Mouse (Mus musculus) cerebellum, adult (tissue): ENCODE measurements around the gene Gm20908.
"Not testable (repeated sequence)": the region's sequence is repeated elsewhere in the genome, so short reads cannot be mapped to it uniquely, and the experiment has no call there.

Experiments
- ATAC-seq: cut with Nextera tagmentation; 2 replicates; pipeline ENCODE4 v1.9.2; 2017; ENCODE audit warnings: mild to moderate bottlenecking, moderate library complexity, mixed read lengths; ENCODE audit not compliant: insufficient number of reproducible peaks, low FRiP score, low TSS enrichment

Gm20908 gene

GRCm38 (mm10) chrY:64472966-64473365, at the start of gene Gm20908:
Gene Gm20908, plus strand, starts transcription at chrY:64473266.
- ATAC-seq, result not testable (repeated sequence)
